ENCODE assay signal across 28 mouse cellular contexts in genomic region chr5:110976721-110977120, GRCm38 (mm10).
"Had no signal": no experiment of that assay in that cellular context is flagged by ENCODE, and none has a peak within 500 bp of the region (broad histone marks: within the 10 kb centered on the region; RNA-seq: fewer than 3 reads in every experiment).

No protein-coding gene starts in this region.

- H3K27ac ChIP-seq: gastrocnemius, adult 2 months; heart, adult 2 months; heart, embryonic 13.5 days; heart, embryonic 15.5 days; hindbrain, embryonic 10.5 days; hindbrain, embryonic 12.5 days; hindbrain, embryonic 14.5 days; intestine, embryonic 15.5 days; kidney, postnatal 0 days; limb, embryonic 13.5 days; limb, embryonic 15.5 days; liver, embryonic 12.5 days; liver, embryonic 14.5 days had no signal

- H3K4me1 ChIP-seq: intestine, embryonic 15.5 days; liver, embryonic 12.5 days had no signal

- H3K4me2 ChIP-seq: heart, embryonic 11.5 days; heart, embryonic 13.5 days; heart, embryonic 15.5 days; hindbrain, embryonic 12.5 days; hindbrain, embryonic 14.5 days; intestine, embryonic 15.5 days; limb, embryonic 13.5 days; limb, embryonic 15.5 days; liver, embryonic 12.5 days had no signal

- H3K9me3 ChIP-seq: heart, embryonic 15.5 days; hindbrain, embryonic 12.5 days; intestine, embryonic 15.5 days; limb, embryonic 15.5 days; liver, embryonic 12.5 days had no signal

- H3K27me3 ChIP-seq: hindbrain, embryonic 12.5 days; intestine, embryonic 15.5 days; limb, embryonic 13.5 days; limb, embryonic 15.5 days had no signal

- ATAC-seq: hindbrain, embryonic 16.5 days; inflammation-experienced regulatory T-cells, adult 6 months; intestine, embryonic 15.5 days; intestine, postnatal 0 days; liver, embryonic 12.5 days had no signal

- H3K9ac ChIP-seq: heart, embryonic 13.5 days; heart, embryonic 15.5 days; hindbrain, embryonic 12.5 days; hindbrain, embryonic 14.5 days; intestine, embryonic 15.5 days; limb, embryonic 13.5 days; limb, embryonic 15.5 days; liver, embryonic 12.5 days; liver, embryonic 14.5 days had no signal

- H3K4me3 ChIP-seq: gastrocnemius, adult 2 months; heart, adult 2 months; heart, embryonic 13.5 days; heart, embryonic 15.5 days; hindbrain, embryonic 10.5 days; hindbrain, embryonic 12.5 days; intestine, embryonic 15.5 days; limb, embryonic 13.5 days; limb, embryonic 15.5 days; liver, embryonic 12.5 days had no signal

- DNase-seq: gastrocnemius, adult 2 months; gastrocnemius, postnatal 10 days; gastrocnemius, postnatal 25 days; heart, adult 2 months; heart, postnatal 14 days; heart, postnatal 4 days; kidney, adult 18-20 months; kidney, adult 8-10 months; kidney, postnatal 14 days; kidney, postnatal 36 days; layer of hippocampus, adult 9-11 months; layer of hippocampus, postnatal 36 days; left cerebral cortex, postnatal 4 days had no signal

- H3K36me3 ChIP-seq: heart, embryonic 15.5 days; hindbrain, embryonic 12.5 days; intestine, embryonic 15.5 days; limb, embryonic 15.5 days; liver, embryonic 12.5 days had no signal
